Mouse (Mus musculus): ENCODE results near the gene Kcnq5. TPM values are rescaled to one million over a fixed set of nuclear protein-coding genes. Genes with fewer than 3 reads are reported as not detected.

The Kcnq5 gene
- total and polyA plus RNA-seq, 3 experiments = 6.5 to 8.7 (median 8.2) TPM

DNA sequence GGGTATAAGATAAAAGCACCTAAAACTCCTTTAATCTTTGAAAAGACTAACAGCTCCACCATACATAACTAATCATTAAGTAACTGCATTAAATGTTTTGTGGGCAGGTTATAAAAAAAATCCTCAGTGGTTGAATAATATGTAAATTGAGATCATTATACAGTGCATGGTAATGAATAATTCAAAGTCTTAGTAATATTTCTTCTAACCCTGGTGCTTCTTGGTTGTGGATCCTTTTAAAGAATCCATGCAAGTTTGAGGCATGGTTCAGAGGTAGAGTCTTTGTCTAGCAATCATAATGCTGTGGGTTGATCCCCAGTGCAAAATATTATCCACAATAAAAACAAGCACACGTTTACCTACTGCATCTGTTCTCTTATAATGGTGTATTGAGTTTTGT, 272.8 kb downstream of the Kcnq5 start:
- H3K27me3 ChIP-seq (replicated peaks) = no peaks in the 10 kb centered on the region
- no peaks in the 10 kb centered on the region for H3K79me2 ChIP-seq (replicated peaks; ENCODE audit: control insufficient read depth, extremely low read depth, insufficient read depth, poor library complexity, severe bottlenecking)
- no peak overlapping the region for H3K4me2 ChIP-seq (ENCODE audit: insufficient read depth, low read depth, poor library complexity, severe bottlenecking)
- in situ Hi-C loops (cut with MboI; ENCODE audit: low pct_ligation_motif_present, low pct_unique_long_range_greater_than_20kb, low sequenced_read_pairs) = no loop called here
- no peak overlapping the region for H3K9ac ChIP-seq (ENCODE audit: insufficient read depth, low read depth)
- no peaks in the 10 kb centered on the region for H3K36me3 ChIP-seq (replicated peaks in 1 of 2; ENCODE audit: control insufficient read depth in 1 of 2, insufficient read depth in 1 of 2, low read length in 1 of 2)
- no peaks in the 10 kb centered on the region for H3K4me1 ChIP-seq (ENCODE audit: control insufficient read depth in 1 of 2, insufficient read depth in 2 of 2)
- DNase-seq (ENCODE audit: extremely low read depth) = no peak
- TF ChIP-seq EP300 (IDR thresholded peaks at IDR 0.05; ENCODE audit: low read length) (no peak), UBTF (IDR thresholded peaks at IDR 0.05; ENCODE audit: low read depth, low read length) (no peak), ELF1 (IDR thresholded peaks at IDR 0.05; ENCODE audit: low read depth, low read length) (no peak), ETS1 (conservative IDR thresholded peaks at IDR 0.05; ENCODE audit: low read depth, low read length) (no peak), TCF12 (IDR thresholded peaks at IDR 0.05; ENCODE audit: low read depth, low read length) (no peak), CHD1 (IDR thresholded peaks at IDR 0.05; ENCODE audit: low read depth, low read length) (no peak), E2F4 (IDR thresholded peaks at IDR 0.05; ENCODE audit: insufficient replicate concordance, low read depth, low read length) (no peak), JUND (conservative IDR thresholded peaks at IDR 0.05; ENCODE audit: low read depth, low read length) (no peak), NELFE (IDR thresholded peaks at IDR 0.05; ENCODE audit: low read depth, low read length) (no peak), MAFK (IDR thresholded peaks at IDR 0.05; ENCODE audit: insufficient replicate concordance, low read length) (no peak), ZKSCAN1 (IDR thresholded peaks at IDR 0.05; ENCODE audit: borderline replicate concordance, low read depth, low read length) (no peak), IRF4 (IDR thresholded peaks at IDR 0.05; ENCODE audit: low read depth, low read length) (no peak), BHLHE40 (IDR thresholded peaks at IDR 0.05; ENCODE audit: low read depth, low read length) (no peak), RCOR1 (conservative IDR thresholded peaks at IDR 0.05; ENCODE audit: low read depth, low read length) (no peak), KAT2A (IDR thresholded peaks at IDR 0.05; ENCODE audit: insufficient replicate concordance, low read length) (no peak), POLR2AphosphoS2 (IDR thresholded peaks at IDR 0.05; ENCODE audit: low read depth, low read length) (no peak), JUN (IDR thresholded peaks at IDR 0.05; ENCODE audit: insufficient read depth, low read depth, low read length) (no peak), MAX (IDR thresholded peaks at IDR 0.05; ENCODE audit: low read length) (no peak)
- H3K4me3 ChIP-seq (replicated peaks in 1 of 3; ENCODE audit: low read depth in 2 of 3, low read length in 2 of 3, poor library complexity in 1 of 3) = no peak overlapping the region
- H3K9me3 ChIP-seq (replicated peaks; ENCODE audit: low read length) = no peaks in the 10 kb centered on the region
- dilution Hi-C loops (cut with MboI; ENCODE audit: extremely low pct_ligation_motif_present, extremely low pct_unique_long_range_greater_than_20kb, low sequenced_read_pairs) = no loop called here
- H3K27ac ChIP-seq (ENCODE audit: insufficient read depth, low read depth) = no peak overlapping the region

DNA sequence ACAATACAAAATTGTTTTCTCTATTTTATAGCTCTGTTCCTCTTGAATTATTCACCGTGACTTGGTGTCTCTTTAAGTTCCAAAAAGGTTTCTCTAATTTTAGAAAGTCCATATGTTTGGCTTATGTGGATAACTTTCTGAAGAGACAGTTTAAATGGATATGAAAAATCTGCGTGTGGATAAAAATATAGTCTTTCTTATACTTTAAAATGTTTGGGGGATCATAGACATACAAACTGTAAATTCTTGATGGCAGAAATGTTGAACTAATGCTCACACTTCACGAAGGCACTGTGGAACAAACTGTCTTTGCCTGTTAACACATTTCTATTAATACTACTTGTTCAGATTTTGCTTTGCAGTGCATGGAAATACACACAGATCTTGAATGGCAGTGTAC, 277.3 kb downstream of the Kcnq5 start:
- no peak for TF ChIP-seq SMC3 (IDR thresholded peaks at IDR 0.05; ENCODE audit: low read depth, low read length)
- no peak for TF ChIP-seq RCOR1 (conservative IDR thresholded peaks at IDR 0.05; ENCODE audit: low read depth, low read length)
- TF ChIP-seq USF2 (conservative IDR thresholded peaks at IDR 0.05; ENCODE audit: low read depth, low read length) = no peak
- no peak for TF ChIP-seq RAD21 (IDR thresholded peaks at IDR 0.05; ENCODE audit: low read depth, low read length)
- TF ChIP-seq TBP (conservative IDR thresholded peaks at IDR 0.05; ENCODE audit: low read depth, low read length) = no peak
- TF ChIP-seq IRF4 (IDR thresholded peaks at IDR 0.05; ENCODE audit: low read depth, low read length) = no peak
- TF ChIP-seq MYC (IDR thresholded peaks at IDR 0.05; ENCODE audit: low read depth, low read length) = no peak
- in situ Hi-C loops (cut with MboI; ENCODE audit: low pct_ligation_motif_present, low pct_unique_long_range_greater_than_20kb, low sequenced_read_pairs) = no loop called here
- DNase-seq (ENCODE audit: extremely low read depth) = no peak
- no peak overlapping the region for H3K9ac ChIP-seq (ENCODE audit: insufficient read depth, low read depth)
- no peaks in the 10 kb centered on the region for H3K4me1 ChIP-seq (ENCODE audit: control insufficient read depth in 1 of 2, insufficient read depth in 2 of 2)
- no peak overlapping the region for H3K27ac ChIP-seq (ENCODE audit: insufficient read depth, low read depth)
- no peaks in the 10 kb centered on the region for H3K36me3 ChIP-seq (replicated peaks in 1 of 2; ENCODE audit: control insufficient read depth in 1 of 2, insufficient read depth in 1 of 2, low read length in 1 of 2)
- no peak overlapping the region for H3K4me3 ChIP-seq (replicated peaks in 1 of 3; ENCODE audit: low read depth in 2 of 3, low read length in 2 of 3, poor library complexity in 1 of 3)
- no peaks in the 10 kb centered on the region for H3K9me3 ChIP-seq (replicated peaks; ENCODE audit: low read length)
- dilution Hi-C loops (cut with MboI; ENCODE audit: extremely low pct_ligation_motif_present, extremely low pct_unique_long_range_greater_than_20kb, low sequenced_read_pairs) = no loop called here
- no peaks in the 10 kb centered on the region for H3K79me2 ChIP-seq (replicated peaks; ENCODE audit: control insufficient read depth, extremely low read depth, insufficient read depth, poor library complexity, severe bottlenecking)
- H3K4me2 ChIP-seq (ENCODE audit: insufficient read depth, low read depth, poor library complexity, severe bottlenecking) = no peak overlapping the region
- H3K27me3 ChIP-seq (replicated peaks) = no peaks in the 10 kb centered on the region
